Mouse (Mus musculus) left cerebral cortex, adult 11 months (tissue): Measurements from ENCODE around the gene Vps35l.

Experiments
- DNase-seq: peaks from one replicate; pipeline ENCODE4 v3.0.0; 2022; ENCODE audit warnings: low spot score

Vps35l gene

DNA sequence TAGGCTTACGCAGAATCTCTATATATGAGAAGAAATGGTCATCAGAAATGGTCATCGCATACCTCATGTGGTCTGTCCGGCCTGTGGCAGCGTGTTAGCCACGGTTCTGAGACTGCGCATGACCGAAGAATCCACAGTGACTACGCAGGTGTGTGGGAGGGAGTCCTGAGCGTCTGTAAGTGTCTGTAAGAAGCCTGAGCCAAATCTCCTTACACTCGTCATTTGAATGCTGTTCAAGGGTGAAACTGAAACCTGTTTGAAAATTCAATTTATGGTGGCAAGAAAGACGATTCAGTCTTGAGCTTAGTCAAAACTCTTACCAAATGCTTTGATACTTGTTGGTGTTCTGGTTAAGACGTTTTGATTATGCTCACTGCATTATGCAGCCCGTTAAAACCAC is 6.8 kb upstream of the Vps35l start:
- no peak for DNase-seq

- no peak for DNase-seq
Observed at GRCm38 (mm10) chr7:118738730-118739129, 1.3 kb upstream of the Vps35l start.

DNA sequence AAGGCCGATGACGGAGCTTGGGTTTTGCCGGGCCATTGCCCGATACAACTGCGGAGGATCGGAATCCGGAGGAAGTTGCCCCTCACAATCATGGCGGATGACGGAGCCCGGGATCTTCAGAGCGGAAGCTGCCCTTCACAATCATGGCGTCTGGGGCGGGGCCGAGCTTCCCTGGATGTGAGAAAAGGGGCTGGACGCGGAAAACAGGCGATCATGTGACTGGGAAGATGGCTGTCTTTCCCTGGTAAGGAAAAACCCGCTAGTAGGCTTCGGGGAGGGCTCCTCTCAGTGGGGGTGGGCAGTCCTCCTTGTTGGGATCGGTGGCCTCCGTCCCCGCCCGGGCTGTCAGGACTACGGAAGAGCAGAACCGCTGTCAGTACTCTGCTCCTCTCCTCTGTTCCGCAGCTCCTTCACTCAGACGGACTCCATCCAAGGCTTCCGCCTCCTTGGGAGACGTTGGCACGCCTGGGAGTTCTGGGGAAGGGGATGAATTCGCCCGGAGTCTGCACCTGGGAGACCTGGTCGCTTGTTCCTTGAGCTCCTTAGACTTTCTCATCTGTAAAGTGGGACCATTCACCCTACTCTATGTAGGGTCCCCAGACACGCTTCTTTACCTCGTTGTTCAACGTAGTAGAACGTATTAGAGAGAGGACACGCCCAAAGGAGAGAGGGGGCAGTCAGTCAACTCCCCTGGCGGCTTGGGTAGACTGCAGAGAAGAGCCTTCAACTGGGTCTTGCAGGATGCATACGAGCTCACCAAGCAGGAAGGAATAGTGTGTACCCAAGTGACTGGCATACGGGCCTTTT is 709 bp downstream of the Vps35l start:
- peak; percentile 91 for DNase-seq

DNA sequence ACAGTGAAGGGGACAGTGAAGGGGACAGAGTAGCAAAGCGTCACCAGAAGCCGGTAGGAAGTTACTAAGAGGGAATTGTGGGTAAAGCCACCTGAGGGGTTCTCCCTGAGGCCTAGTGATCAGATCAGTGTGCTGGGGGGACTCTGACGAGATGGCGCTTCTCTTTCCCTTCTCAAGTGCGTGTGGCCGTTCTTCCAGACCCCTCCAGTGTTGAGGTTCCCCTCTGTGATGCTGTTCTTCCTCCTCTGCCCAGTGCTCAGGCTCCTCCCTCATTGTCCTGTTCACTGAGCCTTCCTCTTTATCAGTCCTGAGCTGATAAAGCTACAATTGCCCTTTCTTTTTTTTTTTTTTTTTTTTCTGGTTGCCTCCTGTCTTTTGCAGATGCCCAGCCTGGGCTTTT is 2.3 kb downstream of the Vps35l start:
- DNase-seq: no peak

DNA sequence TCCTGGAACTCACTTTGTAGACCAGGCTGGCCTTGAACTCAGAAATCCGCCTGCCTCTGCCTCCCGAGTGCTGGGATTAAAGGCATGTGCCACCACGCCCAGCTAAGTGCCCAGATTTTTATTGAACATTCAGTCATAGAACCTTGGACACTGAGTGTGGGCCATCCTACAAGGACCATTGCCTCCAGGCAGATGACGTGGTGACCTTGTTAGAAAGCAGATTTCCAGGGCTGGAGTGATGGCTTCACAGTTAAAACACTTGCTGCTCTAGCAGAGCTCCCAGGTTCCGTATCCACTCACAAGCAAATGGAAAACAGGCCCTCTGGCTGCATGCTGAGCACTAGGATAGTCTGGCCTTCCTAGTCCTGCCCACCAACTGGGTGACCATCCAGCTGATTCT is 4.7 kb downstream of the Vps35l start:
- no peak for DNase-seq

DNA sequence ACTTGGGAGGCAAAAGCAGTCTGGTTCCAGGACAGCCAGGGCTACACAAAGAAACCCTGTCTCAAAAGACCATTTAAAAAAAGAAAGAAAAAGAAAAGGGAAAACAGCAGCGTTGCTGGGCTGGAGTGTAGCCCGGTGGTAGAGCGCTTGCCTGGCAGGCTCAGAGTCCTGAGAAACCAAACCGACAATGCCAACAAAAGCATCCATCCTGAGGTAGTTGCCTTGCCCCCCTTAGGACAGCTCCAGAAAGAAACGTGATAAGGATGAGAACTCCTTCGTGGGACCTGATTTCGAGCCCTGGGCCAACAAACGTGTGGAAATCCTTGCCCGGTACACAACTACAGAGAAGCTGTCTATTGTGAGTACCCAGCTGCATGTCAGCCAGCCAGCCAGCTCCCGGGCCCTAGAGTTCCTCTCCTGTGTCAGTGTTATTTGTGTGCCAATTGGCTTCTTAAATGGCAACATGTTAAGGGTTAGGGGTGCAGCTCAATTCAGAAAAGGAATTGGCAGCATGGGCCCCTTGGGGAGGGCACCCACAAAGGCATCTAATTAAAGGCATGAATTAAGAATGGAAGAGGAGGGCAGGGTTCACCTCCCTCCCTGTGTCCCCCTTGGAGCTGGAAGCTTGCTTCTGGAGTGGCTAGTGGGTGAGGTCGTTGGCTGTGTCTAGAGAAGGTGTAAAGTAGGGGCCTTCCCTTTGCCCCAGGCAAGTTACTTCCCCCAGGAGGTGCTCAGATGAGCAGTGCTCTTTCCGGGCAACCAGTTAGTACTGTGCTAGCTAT is 8.1 kb downstream of the Vps35l start:
- no peak for DNase-seq

DNA sequence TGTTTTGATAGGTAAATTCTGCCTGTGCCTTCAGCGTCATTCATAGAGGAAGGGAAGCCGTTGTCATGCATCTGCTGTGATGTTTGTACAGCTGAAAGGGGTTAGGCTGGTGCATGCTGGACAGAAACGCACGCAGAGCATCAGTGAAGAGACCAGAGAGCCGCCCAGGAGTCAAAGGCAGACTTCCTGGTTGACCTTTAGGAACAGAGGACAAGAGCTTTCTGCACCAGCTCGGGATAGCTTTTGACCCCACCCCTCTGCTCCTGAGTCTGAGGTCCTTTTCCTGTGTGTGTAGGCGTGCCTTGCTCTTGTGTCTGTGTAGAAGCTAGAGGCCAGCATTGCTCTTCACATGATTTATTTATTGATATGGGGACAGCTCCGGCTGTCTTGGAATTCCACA is 9.7 kb downstream of the Vps35l start:
- no peak for DNase-seq

GRCm38 (mm10) chr7:118751625-118752024 is 11.6 kb downstream of the Vps35l start:
- no peak for DNase-seq

DNA sequence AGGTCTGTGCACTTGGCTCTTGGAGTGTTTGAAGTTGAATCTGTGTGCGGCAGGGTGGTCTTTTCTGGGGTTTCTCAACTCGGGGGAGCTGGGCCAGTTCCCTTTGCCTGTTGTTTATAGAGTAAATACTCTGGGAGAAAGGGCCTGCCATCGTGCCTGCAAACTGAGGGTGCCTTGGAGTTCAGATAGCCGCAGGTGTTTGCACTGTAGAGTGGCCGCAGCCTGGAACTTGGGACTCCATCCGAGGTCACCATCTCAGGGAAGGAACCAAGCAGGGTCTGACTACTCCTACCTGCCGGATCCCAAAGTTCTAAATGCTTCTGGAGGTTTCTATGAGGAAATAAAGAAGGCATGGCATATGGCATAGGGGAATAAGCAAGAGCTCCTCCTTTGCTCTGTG is 15.7 kb downstream of the Vps35l start:
- DNase-seq: no peak

- no peak for DNase-seq
Observed at GRCm38 (mm10) chr7:118756490-118757265, 16.7 kb downstream of the Vps35l start.

GRCm38 (mm10) chr7:118758369-118758768 is 18.3 kb downstream of the Vps35l start:
- DNase-seq: no peak

- DNase-seq: no peak
Observed at GRCm38 (mm10) chr7:118759372-118759771, 19.3 kb downstream of the Vps35l start.

GRCm38 (mm10) chr7:118763939-118764338 is 23.9 kb downstream of the Vps35l start:
- DNase-seq: no peak

GRCm38 (mm10) chr7:118764725-118765124 is 24.7 kb downstream of the Vps35l start:
- DNase-seq: no peak

- DNase-seq: no peak
Observed at GRCm38 (mm10) chr7:118765604-118766003, 25.6 kb downstream of the Vps35l start.

DNA sequence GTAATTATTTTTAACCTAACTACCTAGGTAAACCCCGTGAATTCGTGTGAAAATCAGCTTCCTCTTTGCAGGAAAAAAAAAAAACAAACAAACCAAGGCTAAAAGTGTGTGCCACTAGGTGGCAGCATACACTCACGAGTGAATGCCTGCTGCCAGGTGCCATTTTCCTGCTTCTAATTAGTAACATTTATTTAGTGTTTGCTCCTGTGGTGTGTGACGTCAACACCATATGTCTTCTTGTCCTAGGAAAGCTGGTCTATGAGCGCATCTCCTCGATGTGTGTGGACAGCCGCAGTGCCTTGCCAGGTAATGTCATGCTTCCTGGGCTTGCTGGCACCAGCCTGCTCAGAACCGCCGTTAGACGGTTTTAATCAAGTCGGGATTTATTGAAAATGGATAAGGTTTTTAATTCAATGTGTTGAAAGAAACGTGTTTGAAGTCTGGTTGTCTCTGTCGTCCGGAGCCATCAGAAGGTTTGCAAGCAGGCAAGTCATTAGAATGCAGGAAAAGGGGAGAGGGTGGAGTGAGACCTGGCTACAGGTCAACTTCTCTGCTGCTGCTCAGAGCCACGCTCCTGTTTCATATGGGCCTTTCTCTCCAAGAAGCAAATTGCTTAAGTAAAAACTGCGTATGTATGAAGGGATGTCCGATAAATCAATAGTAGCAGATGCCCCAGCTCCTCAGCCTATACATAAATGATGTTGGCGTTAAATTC is 26.2 kb downstream of the Vps35l start:
- DNase-seq: peak; percentile 32

DNA sequence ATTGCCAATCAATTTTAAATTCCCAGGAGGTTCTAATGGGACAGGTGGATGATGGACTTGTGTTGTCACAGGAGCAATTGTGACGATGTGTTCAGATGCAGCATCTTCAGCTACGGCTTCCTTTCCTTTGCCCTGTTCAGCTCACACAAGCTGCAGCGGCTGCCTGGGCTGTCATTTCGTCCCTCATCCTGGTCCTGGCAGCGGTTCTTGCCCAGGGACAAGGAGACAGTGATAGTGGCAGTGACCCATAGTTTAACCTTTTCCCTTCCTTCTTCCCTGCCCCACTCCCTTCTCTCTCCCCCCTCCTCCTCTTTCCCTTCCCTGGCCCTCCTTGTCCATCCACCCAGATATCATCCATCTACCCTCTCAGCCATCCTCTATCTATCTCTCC is 26.8 kb downstream of the Vps35l start:
- DNase-seq: no peak

DNA sequence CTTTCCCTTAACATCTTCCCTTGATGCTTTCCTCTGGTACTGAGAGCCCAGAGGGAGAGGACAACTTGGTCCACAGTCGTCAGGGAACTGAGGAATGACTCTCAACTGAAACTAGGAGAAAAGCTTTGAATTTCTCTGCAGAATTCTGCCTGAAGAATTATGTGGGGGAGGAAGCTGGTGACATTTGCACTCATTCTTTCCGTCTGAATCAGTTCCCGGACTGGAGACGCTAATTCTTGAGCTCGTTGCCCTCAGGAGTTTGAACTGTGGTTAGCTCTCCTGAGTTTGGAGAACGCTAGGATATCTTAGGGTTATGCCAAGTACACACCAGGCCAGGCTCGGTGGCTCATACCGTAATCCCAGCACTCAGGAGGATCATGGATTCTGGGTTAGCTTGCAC is 29.2 kb downstream of the Vps35l start:
- no peak for DNase-seq

- DNase-seq: no peak
Observed at GRCm38 (mm10) chr7:118769655-118770054, 29.6 kb downstream of the Vps35l start.

GRCm38 (mm10) chr7:118773027-118773426 is 33.0 kb downstream of the Vps35l start:
- DNase-seq: no peak

DNA sequence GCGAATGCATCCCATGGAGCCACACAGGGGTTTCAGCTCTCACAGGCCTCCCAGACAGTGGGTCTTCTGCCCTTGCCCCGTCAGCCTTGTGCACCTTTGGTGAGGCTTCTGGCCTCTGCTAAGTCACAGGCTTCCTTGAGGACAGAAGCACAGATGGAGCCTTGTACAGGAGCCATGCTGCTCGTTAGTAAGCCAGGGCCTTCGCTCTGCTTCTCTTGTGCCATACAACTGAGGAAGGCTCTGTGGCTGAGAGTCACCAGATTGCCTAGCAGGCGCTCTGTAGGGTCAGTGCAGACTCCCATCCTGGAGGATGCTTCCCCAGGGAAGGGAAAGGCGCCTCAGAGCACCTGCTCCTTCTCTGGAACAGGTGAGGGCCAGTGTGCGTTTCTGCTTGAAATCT is 36.0 kb downstream of the Vps35l start:
- no peak for DNase-seq

DNA sequence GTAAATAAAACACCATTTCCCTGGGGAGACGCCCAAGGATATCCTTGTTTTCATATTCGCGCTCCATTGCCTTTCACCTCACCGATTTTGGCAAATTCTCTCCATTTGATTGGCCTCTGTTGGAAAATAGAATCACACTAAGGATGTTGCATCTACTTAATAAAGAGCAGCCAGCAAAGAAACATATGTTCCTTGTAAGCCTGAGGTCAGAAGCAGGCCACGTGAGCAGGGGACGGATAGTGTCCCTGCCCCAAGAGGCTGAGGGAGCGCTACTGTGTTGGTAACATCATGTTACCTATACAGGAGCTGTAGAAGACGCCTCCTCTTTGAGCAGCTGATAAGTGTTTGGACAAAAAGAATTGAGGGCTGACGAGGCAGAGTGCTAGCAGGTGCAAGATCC is 36.5 kb downstream of the Vps35l start:
- DNase-seq: no peak
